Mouse (Mus musculus): Measurements from ENCODE around the gene Klhl29. TPM values are rescaled to one million over a fixed set of nuclear protein-coding genes. Genes with fewer than 3 reads are reported as not detected.

Klhl29 gene
- polyA plus RNA-seq, 1 experiment, result 36.1 TPM

DNA sequence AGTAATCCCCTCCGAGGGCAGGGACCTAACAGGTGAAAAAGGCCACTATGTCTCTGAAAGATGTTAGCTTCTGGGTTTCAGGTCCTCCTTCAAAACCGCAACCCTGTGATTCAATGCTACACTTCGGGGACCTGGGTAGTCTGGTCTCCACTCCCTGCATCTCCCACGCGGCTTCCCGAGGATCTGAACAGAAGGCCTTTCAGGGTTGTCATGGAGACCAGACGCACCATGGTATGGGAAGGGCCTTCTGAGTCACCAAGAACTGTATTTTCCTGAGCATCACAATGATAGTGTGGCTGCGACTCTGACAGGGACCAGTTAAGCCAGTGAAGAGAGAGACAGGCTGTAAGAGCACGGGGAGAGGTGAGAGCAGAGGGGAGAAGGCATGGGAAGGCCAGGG lies 164.7 kb downstream of the Klhl29 start:
- DNase-seq (ENCODE audit: low read depth), result peak; percentile 76
- no peak for TF ChIP-seq POLR2A (IDR thresholded peaks at IDR 0.05; ENCODE audit: borderline replicate concordance, extremely low read depth, insufficient read depth, insufficient read length, poor library complexity, severe bottlenecking)
- no peak for TF ChIP-seq CTCF (IDR thresholded peaks at IDR 0.05; ENCODE audit: borderline replicate concordance, extremely low read depth, insufficient read depth, insufficient read length)

- DNase-seq (ENCODE audit: low read depth), result peak; percentile 64
- TF ChIP-seq CTCF (IDR thresholded peaks at IDR 0.05; ENCODE audit: borderline replicate concordance, extremely low read depth, insufficient read depth, insufficient read length), result no peak
- no peak for TF ChIP-seq POLR2A (IDR thresholded peaks at IDR 0.05; ENCODE audit: borderline replicate concordance, extremely low read depth, insufficient read depth, insufficient read length, poor library complexity, severe bottlenecking)
Measured at GRCm38 (mm10) chr12:5207941-5208905, 167.3 kb downstream of the Klhl29 start.

GRCm38 (mm10) chr12:5207172-5207571 lies 168.3 kb downstream of the Klhl29 start:
- DNase-seq (ENCODE audit: low read depth), result no peak
- TF ChIP-seq CTCF (IDR thresholded peaks at IDR 0.05; ENCODE audit: borderline replicate concordance, extremely low read depth, insufficient read depth, insufficient read length) (no peak), POLR2A (IDR thresholded peaks at IDR 0.05; ENCODE audit: borderline replicate concordance, extremely low read depth, insufficient read depth, insufficient read length, poor library complexity, severe bottlenecking) (no peak)

- no peak for TF ChIP-seq POLR2A (IDR thresholded peaks at IDR 0.05; ENCODE audit: borderline replicate concordance, extremely low read depth, insufficient read depth, insufficient read length, poor library complexity, severe bottlenecking)
- no peak for TF ChIP-seq CTCF (IDR thresholded peaks at IDR 0.05; ENCODE audit: borderline replicate concordance, extremely low read depth, insufficient read depth, insufficient read length)
- no peak for DNase-seq (ENCODE audit: low read depth)
Measured at GRCm38 (mm10) chr12:5204071-5204840, 171.2 kb downstream of the Klhl29 start.

DNA sequence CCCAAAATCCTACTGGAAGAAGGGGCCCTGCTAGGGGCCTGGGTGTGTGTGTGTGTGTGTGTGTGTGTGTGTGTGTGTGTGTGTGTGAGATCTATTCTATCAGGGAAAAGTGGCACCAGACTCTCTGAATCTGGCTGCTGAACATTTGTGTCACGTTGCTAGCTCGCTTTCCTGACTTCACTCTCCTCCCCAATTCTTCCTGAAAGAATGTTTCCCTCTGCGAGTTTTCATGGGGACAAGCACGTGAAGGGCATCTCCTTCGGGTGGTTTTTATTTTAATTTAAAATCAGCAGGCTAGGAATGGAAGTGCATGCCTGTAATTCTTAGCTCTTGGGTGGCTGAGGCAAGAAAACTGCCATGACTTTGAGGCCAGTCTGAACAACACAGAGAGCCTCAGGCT lies 172.1 kb downstream of the Klhl29 start:
- no peak for DNase-seq (ENCODE audit: low read depth)
- TF ChIP-seq CTCF (IDR thresholded peaks at IDR 0.05; ENCODE audit: borderline replicate concordance, extremely low read depth, insufficient read depth, insufficient read length) (no peak), POLR2A (IDR thresholded peaks at IDR 0.05; ENCODE audit: borderline replicate concordance, extremely low read depth, insufficient read depth, insufficient read length, poor library complexity, severe bottlenecking) (no peak)

DNA sequence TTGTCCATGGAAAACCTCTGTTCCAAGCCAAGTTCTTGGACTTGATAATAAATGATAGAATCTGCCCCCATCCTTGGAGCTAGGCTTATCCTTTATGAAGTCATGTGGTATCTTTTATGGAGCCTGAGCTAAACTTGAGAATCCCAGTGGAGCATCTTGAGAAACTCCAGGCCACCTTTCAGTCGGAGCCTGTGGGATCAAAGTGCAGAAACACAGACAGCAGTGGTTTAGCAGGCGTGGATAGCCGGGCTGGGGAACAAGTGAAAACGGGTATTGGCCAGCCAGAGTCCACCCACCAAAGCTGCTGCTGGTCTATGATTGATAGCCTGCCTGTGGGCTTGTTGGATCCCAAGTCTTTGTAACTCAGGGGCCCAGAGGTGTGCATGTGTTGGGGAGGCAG lies 177.2 kb downstream of the Klhl29 start:
- DNase-seq (ENCODE audit: low read depth), result no peak
- no peak for TF ChIP-seq CTCF (IDR thresholded peaks at IDR 0.05; ENCODE audit: borderline replicate concordance, extremely low read depth, insufficient read depth, insufficient read length)
- TF ChIP-seq POLR2A (IDR thresholded peaks at IDR 0.05; ENCODE audit: borderline replicate concordance, extremely low read depth, insufficient read depth, insufficient read length, poor library complexity, severe bottlenecking), result no peak

DNA sequence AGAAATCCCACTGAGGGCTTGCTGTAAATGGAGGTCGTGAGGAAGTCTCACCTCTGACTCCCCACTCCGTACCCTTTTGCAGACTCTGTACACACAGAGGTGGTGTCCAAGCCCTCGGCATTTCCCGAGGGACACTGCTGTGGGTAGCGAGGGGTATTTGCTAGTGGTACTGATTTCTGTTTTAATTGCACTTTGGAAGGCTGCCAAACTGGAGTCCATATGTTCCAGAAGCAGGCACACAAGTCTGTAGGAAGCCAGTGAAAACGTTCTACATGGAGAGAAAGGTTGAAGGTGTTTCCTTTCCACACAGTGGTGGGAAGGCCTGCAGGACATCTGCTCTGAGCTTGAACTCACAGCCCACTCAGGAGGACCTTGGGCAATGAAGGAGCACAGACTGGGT lies 181.3 kb downstream of the Klhl29 start:
- peak; percentile 75 for DNase-seq (ENCODE audit: low read depth)
- TF ChIP-seq POLR2A (IDR thresholded peaks at IDR 0.05; ENCODE audit: borderline replicate concordance, extremely low read depth, insufficient read depth, insufficient read length, poor library complexity, severe bottlenecking) (no peak), CTCF (IDR thresholded peaks at IDR 0.05; ENCODE audit: borderline replicate concordance, extremely low read depth, insufficient read depth, insufficient read length) (no peak)

- no peak for DNase-seq (ENCODE audit: low read depth)
- TF ChIP-seq CTCF (IDR thresholded peaks at IDR 0.05; ENCODE audit: borderline replicate concordance, extremely low read depth, insufficient read depth, insufficient read length) (no peak), POLR2A (IDR thresholded peaks at IDR 0.05; ENCODE audit: borderline replicate concordance, extremely low read depth, insufficient read depth, insufficient read length, poor library complexity, severe bottlenecking) (no peak)
Measured at GRCm38 (mm10) chr12:5192380-5192718, 183.1 kb downstream of the Klhl29 start.

- peak; percentile 68 for DNase-seq (ENCODE audit: low read depth)
- no peak for TF ChIP-seq POLR2A (IDR thresholded peaks at IDR 0.05; ENCODE audit: borderline replicate concordance, extremely low read depth, insufficient read depth, insufficient read length, poor library complexity, severe bottlenecking)
- TF ChIP-seq CTCF (IDR thresholded peaks at IDR 0.05; ENCODE audit: borderline replicate concordance, extremely low read depth, insufficient read depth, insufficient read length), result no peak
Measured at GRCm38 (mm10) chr12:5191628-5192379, 183.7 kb downstream of the Klhl29 start.

DNA sequence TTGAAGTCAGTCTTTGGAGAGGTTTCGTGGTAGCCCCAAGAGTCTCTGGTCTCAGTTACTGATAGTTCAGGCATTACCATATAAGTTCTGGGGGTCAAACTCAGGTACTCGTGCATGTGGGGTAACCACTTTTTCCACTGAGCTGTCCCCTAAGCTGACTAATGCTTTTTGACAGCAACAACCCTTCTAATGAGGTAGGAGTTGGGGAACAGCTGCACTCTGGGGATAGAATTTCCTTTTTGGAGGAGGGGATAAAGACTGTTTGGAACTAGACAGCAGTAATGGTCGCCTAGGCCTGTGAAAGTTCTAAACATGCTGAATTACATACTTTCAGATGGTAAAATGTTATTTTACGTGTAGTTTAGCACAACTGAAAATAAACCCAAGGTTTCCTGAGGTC lies 184.3 kb downstream of the Klhl29 start:
- TF ChIP-seq CTCF (IDR thresholded peaks at IDR 0.05; ENCODE audit: borderline replicate concordance, extremely low read depth, insufficient read depth, insufficient read length) (no peak), POLR2A (IDR thresholded peaks at IDR 0.05; ENCODE audit: borderline replicate concordance, extremely low read depth, insufficient read depth, insufficient read length, poor library complexity, severe bottlenecking) (no peak)
- no peak for DNase-seq (ENCODE audit: low read depth)

All from brain, embryonic 14.5 days (tissue).